Mouse (Mus musculus): ENCODE measurements around the gene Sel1l.
"Not testable (repeated sequence)": the region's sequence is repeated elsewhere in the genome, so short reads cannot be mapped to it uniquely, and the experiment has no call there.

Gene Sel1l

DNA sequence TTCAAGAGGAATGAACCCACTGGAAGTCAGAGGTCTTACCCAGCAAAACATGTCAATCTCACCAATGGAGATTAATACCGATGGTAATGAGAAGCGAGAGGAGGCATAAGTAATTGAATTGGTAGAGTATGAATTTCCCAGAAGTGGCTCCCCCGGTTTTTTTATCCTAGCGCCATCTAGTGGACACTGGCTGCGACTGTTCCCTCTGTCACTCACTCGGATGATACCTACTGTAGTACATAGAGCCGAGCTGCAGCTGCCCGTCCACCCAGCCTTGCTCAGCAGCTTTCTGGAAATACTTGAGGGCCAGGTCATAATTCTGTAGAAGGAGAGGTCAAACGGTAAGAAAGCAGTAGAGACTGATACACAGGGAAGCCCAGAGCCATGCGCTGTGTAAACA, 33.0 kb downstream of the Sel1l start:
- DNase-seq (ENCODE audit: low spot score) = peak; percentile 9

GRCm38 (mm10) chr12:91815552-91815951, 33.4 kb downstream of the Sel1l start:
- DNase-seq (ENCODE audit: low spot score) = no peak

DNA sequence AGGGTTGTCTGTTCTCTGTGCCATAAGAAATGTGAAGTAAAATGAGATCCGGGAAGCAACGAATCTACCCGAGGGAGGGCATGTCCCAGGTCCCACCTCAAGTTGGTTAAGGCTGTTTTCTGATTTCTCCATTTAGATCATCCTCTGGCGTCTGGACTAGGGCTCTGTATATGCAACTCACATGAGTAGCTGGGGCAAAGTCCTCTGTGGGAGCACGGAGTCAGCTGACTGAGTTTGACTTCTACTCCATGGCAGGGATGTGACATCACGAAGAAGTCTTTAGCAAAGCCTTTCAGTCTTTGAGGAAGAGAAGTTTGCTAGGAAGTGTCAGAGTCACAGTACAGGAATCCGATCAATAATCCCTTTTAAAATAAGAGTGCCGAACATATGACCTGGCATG, 40.0 kb downstream of the Sel1l start:
- no peak for DNase-seq (ENCODE audit: low spot score)

- no peak for DNase-seq (ENCODE audit: low spot score)
Observed at GRCm38 (mm10) chr12:91807761-91808160, 41.2 kb downstream of the Sel1l start.

DNA sequence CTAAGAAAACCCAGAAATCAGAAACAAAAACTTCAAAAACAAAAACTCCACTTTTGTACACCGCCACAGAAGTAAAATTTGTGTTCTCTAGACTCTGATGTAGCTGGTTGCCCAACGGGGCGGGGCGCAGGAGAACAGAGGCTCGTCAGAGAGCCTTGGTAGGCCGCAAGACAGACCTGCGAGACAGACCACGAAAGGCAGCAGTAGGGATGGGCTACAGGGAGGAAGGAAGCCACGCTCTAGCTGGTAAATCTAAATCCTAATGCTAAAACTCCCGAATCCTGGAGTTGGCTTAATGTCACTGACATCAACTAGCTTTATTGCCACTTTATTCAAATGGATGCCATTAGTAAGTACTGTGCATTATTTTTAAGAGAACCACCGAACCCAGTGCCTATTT, 41.9 kb downstream of the Sel1l start:
- no peak for DNase-seq (ENCODE audit: low spot score)

GRCm38 (mm10) chr12:91804262-91804661, 44.7 kb downstream of the Sel1l start:
- DNase-seq (ENCODE audit: low spot score) = no peak

DNA sequence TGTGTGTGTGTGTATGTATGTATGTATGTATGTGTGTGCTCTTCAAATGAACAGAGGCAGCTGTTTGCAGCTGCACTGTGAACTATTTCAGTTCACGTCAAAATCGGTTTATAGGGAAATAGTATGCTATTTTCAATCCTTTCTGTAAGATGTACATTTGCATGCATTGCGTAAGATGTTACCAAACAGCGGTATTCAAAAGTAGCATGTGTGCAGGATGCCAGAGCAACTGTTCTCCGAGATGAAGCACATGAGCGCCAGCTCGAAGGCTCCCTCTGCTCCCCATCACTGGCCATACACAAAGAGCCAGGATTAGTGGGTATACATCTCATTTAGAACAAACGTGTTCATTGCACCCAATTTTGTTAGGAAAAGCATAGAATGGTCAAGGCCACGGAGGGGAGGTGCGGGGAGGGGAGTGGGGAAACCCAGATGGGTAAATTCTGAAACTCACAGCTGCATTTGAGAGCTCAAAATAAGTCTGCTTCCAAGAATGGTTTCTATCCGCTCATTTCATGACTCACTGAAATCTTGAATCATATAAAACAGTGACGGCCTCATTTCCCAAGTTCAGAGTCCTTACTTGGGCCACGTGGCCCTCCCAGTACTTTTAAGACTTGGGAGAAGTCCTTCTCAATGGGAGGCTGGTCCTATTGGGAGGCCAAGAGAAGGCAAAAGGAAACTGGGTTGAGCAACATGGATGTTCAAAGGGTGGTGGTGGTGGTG, 45.6 kb downstream of the Sel1l start:
- no peak for DNase-seq (ENCODE audit: low spot score)

DNA sequence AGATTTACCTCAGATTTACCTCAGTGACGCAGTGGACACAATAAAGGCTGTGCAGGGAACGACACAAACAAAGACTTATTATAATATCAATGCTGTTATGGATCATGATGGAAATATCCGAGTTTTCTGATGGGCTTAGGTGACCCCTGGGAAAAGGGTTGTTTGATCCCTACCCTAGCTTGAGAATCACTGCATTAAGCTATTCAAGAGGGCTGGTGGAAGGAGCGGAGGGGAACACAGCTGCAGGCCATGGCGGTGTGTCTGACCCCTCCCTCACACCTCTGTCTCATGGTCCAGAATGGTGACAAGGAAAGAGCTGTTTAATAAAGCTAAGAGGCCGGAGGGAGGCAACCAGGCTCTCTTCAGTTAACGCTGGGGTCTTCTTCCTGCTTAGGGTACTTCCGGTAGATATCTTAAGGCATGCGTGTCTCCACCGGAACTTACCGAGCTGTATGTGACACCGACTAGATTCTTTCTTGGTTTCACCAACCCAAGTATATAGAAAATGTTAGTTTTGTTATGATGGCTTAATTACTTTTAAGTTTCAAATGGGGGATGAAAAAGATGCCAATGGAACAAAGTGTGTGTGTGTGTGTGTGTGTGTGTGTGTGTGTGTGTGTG, 46.3 kb downstream of the Sel1l start:
- DNase-seq (ENCODE audit: low spot score) = no peak

- no peak for DNase-seq (ENCODE audit: low spot score)
Observed at GRCm38 (mm10) chr12:91800861-91801385, 48.0 kb downstream of the Sel1l start.

GRCm38 (mm10) chr12:91799821-91800335, 49.1 kb downstream of the Sel1l start:
- DNase-seq (ENCODE audit: low spot score) = no peak

GRCm38 (mm10) chr12:91799379-91799773, 49.6 kb downstream of the Sel1l start:
- no peak for DNase-seq (ENCODE audit: low spot score)

DNA sequence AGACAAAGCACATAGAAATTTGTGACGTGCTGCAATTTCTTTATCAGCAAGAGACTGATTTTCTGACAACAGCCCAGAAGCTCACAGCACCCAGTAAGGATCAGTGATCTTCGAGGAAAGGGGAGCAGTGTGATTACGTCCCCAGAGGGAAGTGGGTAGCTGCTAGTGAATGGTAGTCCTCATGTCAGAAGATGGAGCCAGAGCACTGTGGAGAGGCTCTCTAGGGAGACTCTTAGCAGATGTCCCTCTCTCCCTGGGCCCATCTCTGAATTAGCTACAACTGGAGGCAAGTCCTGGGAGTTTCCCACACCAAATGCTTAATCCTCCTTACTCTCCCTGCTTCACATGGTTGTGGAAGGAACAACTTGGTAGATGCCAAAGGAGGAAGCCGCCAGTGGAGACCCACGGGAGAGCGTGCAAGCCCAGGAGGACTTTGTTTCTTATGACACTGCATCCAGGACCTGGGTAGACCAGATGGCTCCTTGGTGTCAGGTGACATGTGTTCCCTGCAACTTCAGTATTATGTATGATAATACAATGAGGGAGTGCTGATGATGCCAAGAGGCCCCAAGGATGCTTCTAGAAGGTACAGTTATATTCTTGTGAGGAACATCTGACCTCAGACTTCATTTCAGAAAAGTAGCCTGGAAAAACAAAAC, 50.1 kb downstream of the Sel1l start:
- no peak for DNase-seq (ENCODE audit: low spot score)

DNA sequence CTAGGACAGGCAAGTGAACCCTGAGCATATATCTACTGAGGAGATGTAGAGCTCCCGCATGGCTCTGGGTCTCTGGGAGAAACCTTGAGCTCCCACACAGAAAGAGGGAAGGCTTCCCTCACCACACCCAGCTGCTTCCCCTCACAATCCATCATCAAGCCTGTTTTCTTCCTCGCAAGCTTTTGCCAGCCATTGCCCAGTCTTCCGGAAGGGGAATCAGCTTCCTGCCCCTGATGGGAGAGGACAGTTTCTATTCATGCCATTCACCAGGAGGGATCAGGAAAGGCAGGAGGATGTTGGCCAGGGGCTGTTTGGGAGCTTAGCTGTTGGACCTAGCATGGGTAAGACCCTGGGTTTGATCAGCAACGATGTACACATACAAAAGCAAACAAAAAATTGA, 52.2 kb downstream of the Sel1l start:
- DNase-seq (ENCODE audit: low spot score) = no peak

DNA sequence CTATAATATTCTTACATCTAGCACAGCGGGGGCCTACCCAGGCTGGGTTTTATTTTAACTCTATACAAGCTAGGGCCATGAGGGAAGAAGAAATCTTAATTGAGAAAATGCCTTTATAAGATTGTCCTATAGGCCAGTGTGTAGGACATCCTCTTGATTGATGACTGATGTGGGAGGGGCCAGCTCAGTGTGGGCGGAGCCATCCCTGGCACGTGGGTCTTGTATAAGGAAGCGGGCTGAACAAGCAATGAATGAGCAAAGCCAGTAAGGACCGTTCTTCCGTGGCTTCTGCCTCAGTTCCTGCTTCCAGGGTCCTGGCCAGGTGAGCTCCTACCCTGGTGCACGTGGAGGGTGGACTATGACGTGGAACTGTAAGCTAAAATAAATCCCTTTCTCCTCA, 55.7 kb downstream of the Sel1l start:
- DNase-seq (ENCODE audit: low spot score) = no peak

DNA sequence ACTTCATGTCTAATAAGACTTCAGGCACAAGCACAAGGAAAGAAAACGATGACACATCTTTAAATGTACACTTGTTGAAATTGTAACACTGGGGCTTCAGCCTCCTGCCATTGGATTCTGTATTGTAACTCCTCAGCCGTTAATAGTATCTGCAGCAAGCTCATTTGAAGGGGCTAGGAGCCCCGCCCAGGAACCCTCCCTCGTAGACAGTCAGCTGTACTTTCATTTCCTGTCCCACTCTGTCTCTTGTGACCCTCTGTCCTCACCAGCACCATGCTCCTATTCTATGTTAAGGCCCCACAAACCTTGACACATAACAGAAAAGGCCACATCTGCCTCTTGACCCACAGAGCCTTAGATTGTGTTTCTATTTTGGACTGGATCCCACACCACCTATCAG, 57.1 kb downstream of the Sel1l start:
- DNase-seq (ENCODE audit: low spot score) = no peak

DNA sequence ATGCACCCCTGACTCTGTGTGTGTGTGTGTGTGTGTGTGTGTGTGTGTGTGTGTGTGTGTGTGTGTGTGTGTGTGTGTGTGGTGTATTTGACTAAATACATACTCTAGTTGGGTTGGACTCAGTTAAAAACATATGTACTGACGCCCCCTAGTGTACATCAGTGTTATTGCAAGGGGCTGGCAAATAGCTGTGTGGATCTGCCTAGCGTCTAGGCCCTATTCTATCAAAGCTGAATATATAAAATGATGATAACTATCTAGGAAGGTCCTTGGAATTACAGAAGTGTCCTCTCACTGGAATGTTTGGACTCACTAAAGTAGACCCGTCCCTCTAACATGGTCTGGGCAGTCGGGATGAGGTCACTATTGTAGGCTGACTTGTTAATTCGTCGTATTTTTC, 59.2 kb downstream of the Sel1l start:
- no peak for DNase-seq (ENCODE audit: low spot score)

- not testable (repeated sequence) for DNase-seq (ENCODE audit: low spot score)
Observed at GRCm38 (mm10) chr12:91788446-91788845, 60.5 kb downstream of the Sel1l start.

GRCm38 (mm10) chr12:91787959-91788437, 61.0 kb downstream of the Sel1l start, which contains the start of gene Ston2:
Gene Ston2 (minus strand): TSS chr12:91788387.
- DNase-seq (ENCODE audit: low spot score) = no peak

GRCm38 (mm10) chr12:91786355-91786754, 62.6 kb downstream of the Sel1l start:
- DNase-seq (ENCODE audit: low spot score) = no peak

DNA sequence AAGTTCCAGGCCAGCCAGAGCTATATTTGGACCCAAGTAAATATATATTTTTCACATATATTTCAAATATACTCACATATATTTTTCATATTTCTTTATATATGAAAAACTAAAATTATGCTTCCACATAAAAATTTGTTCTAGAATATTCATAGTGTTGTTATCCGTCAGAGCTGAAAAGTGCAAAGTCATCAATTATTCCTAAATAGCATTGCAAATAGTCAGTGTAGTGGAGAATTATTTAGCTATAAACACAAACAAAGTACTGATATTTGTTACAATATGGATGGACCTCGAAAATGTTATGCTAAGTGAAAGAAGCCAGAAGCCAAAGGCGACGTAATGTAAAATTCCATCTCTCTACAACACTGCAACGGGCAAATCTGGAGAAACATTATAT, 67.5 kb downstream of the Sel1l start:
- DNase-seq (ENCODE audit: low spot score) = no peak

GRCm38 (mm10) chr12:91780531-91780930, 68.4 kb downstream of the Sel1l start:
- no peak for DNase-seq (ENCODE audit: low spot score)

DNA sequence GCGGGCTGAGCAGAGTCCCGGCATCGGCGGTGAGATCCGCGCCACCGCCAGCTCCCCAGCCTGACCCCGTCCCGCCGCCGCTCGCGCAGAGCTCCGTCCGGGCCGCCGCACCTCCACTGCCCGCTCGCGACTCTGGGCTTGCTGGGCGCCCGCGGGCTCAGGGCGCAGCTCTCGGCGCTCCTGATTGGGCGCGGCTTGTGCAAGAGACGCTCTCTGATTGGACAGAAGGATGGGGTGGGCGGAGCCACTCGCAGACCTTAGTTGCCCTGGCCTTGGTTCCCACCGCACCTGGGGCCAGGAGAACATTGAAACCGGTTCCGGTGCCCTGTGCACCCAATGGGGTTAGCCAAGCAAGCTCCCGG, 70.0 kb downstream of the Sel1l start:
- DNase-seq (ENCODE audit: low spot score) = peak; percentile 21
